Mouse (Mus musculus) cerebellum, adult 2 months (tissue): ENCODE data around the gene Syna.

Source experiments
- CTCF ChIP-seq: fragments of 200-500 bp; IDR thresholded peaks from 2 replicates; pipeline ENCODE4 v1.5.1; 2011; ENCODE audit warnings: low read depth, mild to moderate bottlenecking, control low read depth, low read length, moderate library complexity, borderline replicate concordance; ENCODE audit not compliant: insufficient read depth
- POLR2A ChIP-seq: fragments of 200-500 bp; IDR thresholded peaks from 2 replicates; pipeline ENCODE4 v1.6.1; 2011; ENCODE audit warnings: low read length, control low read depth, borderline replicate concordance; ENCODE audit not compliant: insufficient read depth

DNA sequence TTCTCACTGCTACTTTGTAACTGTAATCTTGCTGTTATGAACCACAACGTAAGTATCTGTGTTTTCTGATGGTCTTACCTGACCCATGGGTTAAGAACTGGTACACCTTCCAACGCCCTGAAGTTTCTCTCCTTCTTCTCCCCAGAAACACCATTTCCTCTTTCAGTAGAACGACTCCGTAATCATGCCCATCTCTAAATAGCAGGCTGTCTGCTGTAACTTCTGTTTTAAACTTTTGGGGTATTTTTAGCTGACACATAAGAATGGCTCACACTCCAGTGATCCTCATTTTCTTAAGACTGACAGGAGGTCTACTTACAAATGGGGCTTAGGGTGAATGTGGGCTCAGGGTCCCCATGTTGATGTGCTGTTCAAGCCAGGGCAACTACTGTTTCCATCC, 39.9 kb downstream of the Syna start:
- no peak for TF ChIP-seq CTCF
- TF ChIP-seq POLR2A = no peak
